Comparison of ENCODE assay signal across 26 mouse cellular contexts in the genomic region with DNA sequence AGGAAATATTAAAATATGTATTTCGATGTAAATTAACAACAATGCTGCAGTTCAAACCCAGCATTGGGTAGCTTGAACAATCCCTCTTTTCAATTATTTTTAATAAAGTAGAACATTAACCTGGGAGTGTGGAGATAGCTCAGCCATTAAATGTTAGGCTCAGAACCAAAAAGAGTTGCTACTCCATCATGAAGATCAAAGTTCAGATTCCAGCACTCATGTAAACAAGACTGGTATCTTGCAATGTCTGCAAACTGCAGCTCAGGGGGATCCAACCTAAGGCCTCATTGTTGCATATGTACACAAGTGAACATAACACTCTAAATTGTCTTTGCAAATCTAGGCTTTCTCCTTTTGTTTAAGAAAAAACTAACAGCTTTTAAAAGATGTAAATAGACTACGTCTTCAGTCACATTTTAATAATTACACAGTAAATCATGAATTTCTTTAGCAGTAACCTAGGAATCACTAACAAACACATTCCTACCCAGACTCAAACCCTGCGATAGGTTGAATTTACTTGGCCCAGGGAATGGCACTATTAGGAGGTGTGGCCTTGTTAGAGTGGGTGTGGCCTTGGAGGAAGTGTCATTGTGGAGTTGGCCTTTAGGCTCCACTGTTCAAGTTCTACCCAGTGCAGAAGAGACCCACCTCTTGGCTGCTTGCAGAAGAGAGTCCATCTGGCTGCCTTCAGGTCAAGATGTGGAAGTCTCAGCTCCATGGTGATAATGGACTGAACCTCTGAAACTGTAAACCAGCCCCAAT. TPM values are rescaled to one million over a fixed set of nuclear protein-coding genes. Genes with fewer than 3 reads are reported as not detected.
DNase-seq lines count a peak whose midpoint lies in the region; ATAC-seq and TF ChIP-seq lines count a peak whose summit lies in the region.
"Had no signal": no experiment of that assay in that cellular context is flagged by ENCODE, and none has a peak within 500 bp of the region (broad histone marks: within the 10 kb centered on the region; RNA-seq: fewer than 3 reads in every experiment).

No protein-coding gene starts in this region.

- no peak overlapping the region for H3K4me2 ChIP-seq in stomach, embryonic 15.5 days
- H3K4me2 ChIP-seq in stomach, postnatal 0 days (replicated peaks; ENCODE audit: low read depth): no peak overlapping the region
- H3K4me2 ChIP-seq in kidney, postnatal 0 days (ENCODE audit: low read length): no peak overlapping the region
- no peak overlapping the region for H3K4me2 ChIP-seq in liver, embryonic 13.5 days
- H3K4me2 ChIP-seq: limb, embryonic 13.5 days had no signal

- H3K4me1 ChIP-seq in stomach, embryonic 15.5 days: no peaks in the 10 kb centered on the region
- H3K4me1 ChIP-seq in stomach, postnatal 0 days (replicated peaks; ENCODE audit: control insufficient read depth, insufficient read depth): no peaks in the 10 kb centered on the region
- H3K4me1 ChIP-seq in kidney, postnatal 0 days (replicated peaks; ENCODE audit: insufficient read depth, low read length): no peaks in the 10 kb centered on the region
- H3K4me1 ChIP-seq in liver, embryonic 13.5 days (replicated peaks): no peaks in the 10 kb centered on the region
- H3K4me1 ChIP-seq: hindbrain, embryonic 10.5 days; limb, embryonic 13.5 days; megakaryocyte, embryonic 14.5 days had no signal

- no peak overlapping the region for H3K27ac ChIP-seq in stomach, embryonic 15.5 days
- H3K27ac ChIP-seq in stomach, postnatal 0 days (replicated peaks): no peak overlapping the region
- peak overlapping the region; percentile 20; the same call in 1 of the 2 replicates for H3K27ac ChIP-seq in kidney, postnatal 0 days
- H3K27ac ChIP-seq in liver, embryonic 13.5 days: peak overlapping the region; percentile 20; the same call in 1 of the 2 replicates
- H3K27ac ChIP-seq: hindbrain, embryonic 10.5 days; limb, embryonic 13.5 days had no signal

- H3K4me3 ChIP-seq in stomach, embryonic 15.5 days (replicated peaks): no peak overlapping the region
- H3K4me3 ChIP-seq in stomach, postnatal 0 days (ENCODE audit: low read depth, low read length): no peak overlapping the region
- H3K4me3 ChIP-seq in kidney, postnatal 0 days (replicated peaks; ENCODE audit: low read depth, low read length): no peak overlapping the region
- no peak overlapping the region for H3K4me3 ChIP-seq in liver, embryonic 13.5 days (replicated peaks)
- H3K4me3 ChIP-seq: erythroblast, embryonic 14.5 days; hindbrain, embryonic 10.5 days; limb, embryonic 13.5 days; megakaryocyte, embryonic 14.5 days had no signal

- peaks cover 7% of the 10 kb centered on the region for H3K36me3 ChIP-seq in stomach, embryonic 15.5 days
- no peaks in the 10 kb centered on the region for H3K36me3 ChIP-seq in stomach, postnatal 0 days (ENCODE audit: control insufficient read depth, insufficient read depth, low read length)
- H3K36me3 ChIP-seq in kidney, postnatal 0 days (ENCODE audit: insufficient read depth, low read length): peaks cover 6% of the 10 kb centered on the region; the same call in 1 of the 2 replicates
- H3K36me3 ChIP-seq in liver, embryonic 13.5 days: peaks cover 8% of the 10 kb centered on the region

- H3K9me3 ChIP-seq in stomach, embryonic 15.5 days: no peaks in the 10 kb centered on the region
- H3K9me3 ChIP-seq in stomach, postnatal 0 days (ENCODE audit: control insufficient read depth, low read length): no peaks in the 10 kb centered on the region
- H3K9me3 ChIP-seq in kidney, postnatal 0 days (replicated peaks; ENCODE audit: low read length): no peaks in the 10 kb centered on the region
- H3K9me3 ChIP-seq in liver, embryonic 13.5 days (replicated peaks): no peaks in the 10 kb centered on the region
- H3K9me3 ChIP-seq: limb, embryonic 13.5 days; megakaryocyte, embryonic 14.5 days had no signal

- WGBS in stomach, embryonic 15.5 days: 67% methylated on average over 3 of the region's 3 CpGs
- 67% methylated on average over 3 of the region's 3 CpGs for WGBS in stomach, postnatal 0 days
- WGBS in kidney, postnatal 0 days: 72% methylated on average over 3 of the region's 3 CpGs
- WGBS in liver, embryonic 13.5 days (ENCODE audit: insufficient replicate concordance): 70% methylated on average over 3 of the region's 3 CpGs

- no peak for TF ChIP-seq CTCF in stomach, postnatal 0 days (IDR thresholded peaks at IDR 0.05; ENCODE audit: low read depth)
- no peak for TF ChIP-seq CTCF in kidney, postnatal 0 days (IDR thresholded peaks at IDR 0.05; ENCODE audit: low read depth)

- no peak for DNase-seq in stomach, postnatal 0 days (ENCODE audit: low spot score)
- DNase-seq in kidney, postnatal 0 days (ENCODE audit: low spot score): peak; percentile 11
- no peak for DNase-seq in liver, embryonic 13.5 days
- DNase-seq in embryo, embryonic 10 days (ENCODE audit: low spot score): no peak
- no peak for DNase-seq in heart, postnatal 4 days
- no peak for DNase-seq in thymus, postnatal 14 days
- DNase-seq: adrenal gland, postnatal 10 days; cerebellum, adult 11 months; heart, adult 18-20 months; layer of hippocampus, adult 9-11 months; right cerebral cortex, postnatal 14 days had no signal

- no peaks in the 10 kb centered on the region for H3K27me3 ChIP-seq in stomach, embryonic 15.5 days (replicated peaks)
- no peaks in the 10 kb centered on the region for H3K27me3 ChIP-seq in stomach, postnatal 0 days (ENCODE audit: control insufficient read depth, insufficient read depth, low read length)
- no peaks in the 10 kb centered on the region for H3K27me3 ChIP-seq in kidney, postnatal 0 days (ENCODE audit: insufficient read depth, low read length)
- H3K27me3 ChIP-seq in liver, embryonic 13.5 days: no peaks in the 10 kb centered on the region
- H3K27me3 ChIP-seq: CH12.LX; limb, embryonic 13.5 days; megakaryocyte, embryonic 14.5 days had no signal

- no peak overlapping the region for H3K9ac ChIP-seq in stomach, embryonic 15.5 days
- H3K9ac ChIP-seq in stomach, postnatal 0 days (ENCODE audit: low read length): no peak overlapping the region
- no peak overlapping the region for H3K9ac ChIP-seq in kidney, postnatal 0 days (ENCODE audit: low read depth, low read length)
- no peak overlapping the region for H3K9ac ChIP-seq in liver, embryonic 13.5 days
- H3K9ac ChIP-seq: limb, embryonic 13.5 days had no signal

- no peak for TF ChIP-seq EP300 in stomach, postnatal 0 days (optimal IDR thresholded peaks at IDR 0.05)

- ATAC-seq in stomach, embryonic 15.5 days (ENCODE audit: insufficient read depth, low FRiP score, low read depth): peak; percentile 35
- ATAC-seq in stomach, postnatal 0 days (ENCODE audit: low FRiP score, low TSS enrichment): no peak
- ATAC-seq in kidney, postnatal 0 days (replicated peaks; ENCODE audit: low FRiP score, low read depth): peak; percentile 93
- ATAC-seq in liver, embryonic 13.5 days (ENCODE audit: low read depth): peak; percentile 71
- ATAC-seq: forebrain, embryonic 16.5 days; lung, postnatal 0 days had no signal

RNA-seq across cellular contexts. Expression of gene Cldn12, which starts 19.1 kb away (rescaled TPM):
- 21.0 and 24.1 TPM in 2 replicates for polyA plus RNA-seq in stomach, embryonic 15.5 days (2015; fragmentation: Nextera tagmentation; extraction: Ambion mirVana)
- polyA plus RNA-seq in stomach, postnatal 0 days (2015; fragmentation: Nextera tagmentation; extraction: Ambion mirVana): 12.8 and 13.9 TPM in 2 replicates
- polyA plus RNA-seq in kidney, postnatal 0 days (2015; fragmentation: Nextera tagmentation; extraction: Ambion mirVana): 31.5 and 34.0 TPM in 2 replicates
- polyA plus RNA-seq in liver, embryonic 13.5 days (2015; fragmentation: Nextera tagmentation; extraction: Ambion mirVana): 8.6 and 10.1 TPM in 2 replicates
- total RNA-seq in heart, postnatal 4 days (2021): 10 to 100 TPM; 15.1 to 16.6 TPM
- polyA plus RNA-seq: erythroblast, embryonic 14.5 days had no signal

RNA-seq across cellular contexts. Expression of gene Gtpbp10, which starts 25.5 kb away (rescaled TPM):
- 23.0 and 27.2 TPM in 2 replicates for polyA plus RNA-seq in stomach, embryonic 15.5 days (2015; fragmentation: Nextera tagmentation; extraction: Ambion mirVana)
- polyA plus RNA-seq in stomach, postnatal 0 days (2015; fragmentation: Nextera tagmentation; extraction: Ambion mirVana): 12.6 and 13.2 TPM in 2 replicates
- 29.6 and 30.2 TPM in 2 replicates for polyA plus RNA-seq in kidney, postnatal 0 days (2015; fragmentation: Nextera tagmentation; extraction: Ambion mirVana)
- polyA plus RNA-seq in liver, embryonic 13.5 days (2015; fragmentation: Nextera tagmentation; extraction: Ambion mirVana): 11.2 and 13.8 TPM in 2 replicates
- total RNA-seq in heart, postnatal 4 days (2021): 10 to 100 TPM; 15.1 to 16.0 TPM
- total RNA-seq: CH12.LX had no signal

RNA-seq across cellular contexts. Expression of gene Gm8773, which starts 39.8 kb away (rescaled TPM):
- 1.8 and 2.2 TPM in 2 replicates for polyA plus RNA-seq in stomach, embryonic 15.5 days (2015; fragmentation: Nextera tagmentation; extraction: Ambion mirVana)
- polyA plus RNA-seq in stomach, postnatal 0 days (2015; fragmentation: Nextera tagmentation; extraction: Ambion mirVana): 0.93 and 0.98 TPM in 2 replicates
- polyA plus RNA-seq in kidney, postnatal 0 days (2015; fragmentation: Nextera tagmentation; extraction: Ambion mirVana): 0.59 and 0.66 TPM in 2 replicates
- 0.28 and 0.79 TPM in 2 replicates for polyA plus RNA-seq in liver, embryonic 13.5 days (2015; fragmentation: Nextera tagmentation; extraction: Ambion mirVana)
- not detected for total RNA-seq in heart, postnatal 4 days (2021)
- total RNA-seq: gastrocnemius, adult 8-10 months; heart, adult 18-20 months had no signal
- polyA plus RNA-seq: erythroblast, embryonic 14.5 days had no signal

RNA-seq across cellular contexts. Expression of gene 1700015F17Rik, which starts 54.9 kb away (rescaled TPM):
- polyA plus RNA-seq in stomach, embryonic 15.5 days (2015; fragmentation: Nextera tagmentation; extraction: Ambion mirVana): not detected in 2 replicates
- not detected in 2 replicates for polyA plus RNA-seq in stomach, postnatal 0 days (2015; fragmentation: Nextera tagmentation; extraction: Ambion mirVana)
- not detected in 2 replicates for polyA plus RNA-seq in kidney, postnatal 0 days (2015; fragmentation: Nextera tagmentation; extraction: Ambion mirVana)
- not detected in 2 replicates for polyA plus RNA-seq in liver, embryonic 13.5 days (2015; fragmentation: Nextera tagmentation; extraction: Ambion mirVana)
- total RNA-seq in heart, postnatal 4 days (2021): not detected
- total RNA-seq: adrenal gland, postnatal 10 days; CH12.LX; gastrocnemius, adult 8-10 months; heart, adult 18-20 months; midbrain, postnatal 0 days had no signal
- polyA plus RNA-seq: brain, embryonic 14.5 days; embryonic facial prominence, embryonic 11.5 days; erythroblast, embryonic 14.5 days; forebrain, embryonic 16.5 days; heart, embryonic 14.5 days; limb, embryonic 13.5 days; lung, postnatal 0 days; spleen, adult 2 months; stomach, embryonic 16.5 days had no signal

Comparison
In these comparisons a context has a peak if more than half of its experiments do, and no peak if none do; other contexts are left out.
1. H3K27ac ChIP-seq: peak in kidney, postnatal 0 days (single experiment) and liver, embryonic 13.5 days (single experiment); none in stomach, embryonic 15.5 days (single experiment) and stomach, postnatal 0 days (single experiment).